Mouse (Mus musculus) lung, embryonic 15.5 days (tissue): ENCODE measurements around the gene Itga2b. TPM values are rescaled to one million over a fixed set of nuclear protein-coding genes. Genes with fewer than 3 reads are reported as not detected.

ENCODE experiments used
- ATAC-seq: fragments of 200-750 bp; cut with Nextera tagmentation; 2 replicates; pipeline ENCODE4 v1.8.0; 2017; ENCODE audit warnings: moderate number of reproducible peaks, borderline replicate concordance; ENCODE audit not compliant: low FRiP score, low TSS enrichment; ENCODE audit errors: extremely low read depth
- H3K27ac ChIP-seq: fragments of 300-500 bp; sonication (generic); 2 replicates; pipeline ENCODE4 v1.5.1; 2015; ENCODE audit warnings: moderate library complexity, mild to moderate bottlenecking, inconsistent platforms
- H3K27me3 ChIP-seq: fragments of 300-500 bp; sonication (generic); 2 replicates; pipeline ENCODE4 v1.6.1; 2015; ENCODE audit warnings: inconsistent platforms
- H3K36me3 ChIP-seq: fragments of 300-500 bp; sonication (generic); 2 replicates; pipeline ENCODE4 v1.6.1; 2015; ENCODE audit warnings: inconsistent platforms
- H3K4me1 ChIP-seq: fragments of 300-500 bp; sonication (generic); 2 replicates; pipeline ENCODE4 v1.6.1; 2015; ENCODE audit warnings: inconsistent platforms
- H3K4me2 ChIP-seq: fragments of 300-500 bp; sonication (generic); 2 replicates; pipeline ENCODE4 v1.6.1; 2015; ENCODE audit warnings: inconsistent platforms, mild to moderate bottlenecking, moderate library complexity
- H3K4me3 ChIP-seq: fragments of 300-500 bp; sonication (generic); 2 replicates; pipeline ENCODE4 v1.5.1; 2015; ENCODE audit warnings: mild to moderate bottlenecking, inconsistent platforms
- H3K9ac ChIP-seq: fragments of 300-500 bp; sonication (generic); 2 replicates; pipeline ENCODE4 v1.6.1; 2015; ENCODE audit warnings: inconsistent platforms
- H3K9me3 ChIP-seq: fragments of 300-500 bp; sonication (generic); 2 replicates; pipeline ENCODE4 v1.6.1; 2016; ENCODE audit warnings: inconsistent platforms
- WGBS: fragments of 180-500 bp; shearing (Covaris S2); methylation state at CpG from one replicate; pipeline ENCODE4 v1.1.7; 2015; 5-methylcytosine and 5-hydroxymethylcytosine counted together
- polyA plus RNA-seq: library from polyadenylated mRNA; unstranded; fragments of >200 nt; fragmentation: Nextera tagmentation; extraction: Ambion mirVana; gene quantifications from 2 replicates; pipeline ENCODE4 v1.2.1, GENCODE M21; 2015

Gene Itga2b
- polyA plus RNA-seq, 1 experiment from 2014 or later: 8.9 TPM

DNA sequence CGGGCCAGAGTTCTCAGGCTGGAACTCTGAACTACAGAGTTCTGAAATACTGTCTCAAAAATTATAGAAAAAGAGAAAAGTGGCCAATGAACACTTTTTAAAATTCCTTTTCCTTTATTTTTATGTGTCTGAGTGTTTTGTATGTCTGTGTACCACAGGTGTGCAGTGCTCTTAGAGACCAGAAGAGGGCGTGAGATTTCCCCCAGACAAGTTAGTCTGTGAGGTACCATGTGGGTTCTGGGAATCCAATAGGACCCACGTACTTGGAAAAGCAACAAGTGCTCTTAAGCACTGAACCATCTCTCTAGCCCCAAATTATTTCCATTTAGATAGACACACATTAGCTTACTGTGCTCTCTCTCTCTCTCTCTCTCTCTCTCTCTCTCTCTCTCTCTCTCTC, 28.5 kb downstream of the Itga2b start:
- Histone ChIP-seq H3K9me3 (no peaks in the 10 kb centered on the region), H3K36me3 (peaks cover 49% of the 10 kb centered on the region), H3K4me3 (no peak overlapping the region), H3K27ac (no peak overlapping the region), H3K4me2 (no peak overlapping the region), H3K9ac (no peak overlapping the region), H3K4me1 (peaks cover 50% of the 10 kb centered on the region), H3K27me3 (0 out of 2 replicates have a peak, but pooled peaks cover 8% of the 10 kb centered on the region)
- WGBS: 80% methylated on average over 3 of the region's 3 CpGs
- ATAC-seq: no peak

DNA sequence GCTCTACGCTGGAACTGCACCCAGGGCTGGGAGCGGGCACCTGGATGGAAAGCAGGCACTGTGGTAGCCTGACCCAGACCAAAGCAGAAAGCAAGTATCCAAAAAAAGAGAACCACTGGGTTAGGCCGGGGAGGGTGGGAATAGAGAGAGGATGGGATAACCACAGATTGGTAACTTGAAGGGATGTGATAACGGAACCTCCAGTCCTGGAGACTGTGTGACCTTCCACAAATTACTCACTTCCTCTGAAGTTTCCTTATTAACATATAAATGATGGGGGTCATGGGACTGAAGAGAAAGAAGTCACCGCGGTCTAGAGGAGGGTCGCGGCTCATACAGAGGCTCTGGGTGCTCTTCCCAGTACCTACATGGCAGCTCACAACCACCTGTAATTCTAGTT, 29.7 kb downstream of the Itga2b start:
- ATAC-seq: no peak
- Histone ChIP-seq H3K27ac (no peak overlapping the region), H3K9ac (no peak overlapping the region), H3K27me3 (0 out of 2 replicates have a peak, but pooled peaks cover 8% of the 10 kb centered on the region), H3K9me3 (no peaks in the 10 kb centered on the region), H3K4me2 (no peak overlapping the region), H3K4me1 (peaks cover 38% of the 10 kb centered on the region), H3K4me3 (no peak overlapping the region), H3K36me3 (peaks cover 60% of the 10 kb centered on the region)
- WGBS: 88% methylated on average over 8 of the region's 8 CpGs

- Histone ChIP-seq H3K4me3 (no peak overlapping the region), H3K4me1 (peaks cover 29% of the 10 kb centered on the region), H3K27me3 (0 out of 2 replicates have a peak, but pooled peaks cover 8% of the 10 kb centered on the region), H3K4me2 (no peak overlapping the region), H3K27ac (no peak overlapping the region), H3K9me3 (no peaks in the 10 kb centered on the region), H3K9ac (no peak overlapping the region), H3K36me3 (peaks cover 68% of the 10 kb centered on the region)
- WGBS: 78% methylated on average over 14 of the region's 14 CpGs
- no peak for ATAC-seq
These were observed 30.5 kb downstream of the Itga2b start for GRCm38 (mm10) chr11:102439093-102440082.

DNA sequence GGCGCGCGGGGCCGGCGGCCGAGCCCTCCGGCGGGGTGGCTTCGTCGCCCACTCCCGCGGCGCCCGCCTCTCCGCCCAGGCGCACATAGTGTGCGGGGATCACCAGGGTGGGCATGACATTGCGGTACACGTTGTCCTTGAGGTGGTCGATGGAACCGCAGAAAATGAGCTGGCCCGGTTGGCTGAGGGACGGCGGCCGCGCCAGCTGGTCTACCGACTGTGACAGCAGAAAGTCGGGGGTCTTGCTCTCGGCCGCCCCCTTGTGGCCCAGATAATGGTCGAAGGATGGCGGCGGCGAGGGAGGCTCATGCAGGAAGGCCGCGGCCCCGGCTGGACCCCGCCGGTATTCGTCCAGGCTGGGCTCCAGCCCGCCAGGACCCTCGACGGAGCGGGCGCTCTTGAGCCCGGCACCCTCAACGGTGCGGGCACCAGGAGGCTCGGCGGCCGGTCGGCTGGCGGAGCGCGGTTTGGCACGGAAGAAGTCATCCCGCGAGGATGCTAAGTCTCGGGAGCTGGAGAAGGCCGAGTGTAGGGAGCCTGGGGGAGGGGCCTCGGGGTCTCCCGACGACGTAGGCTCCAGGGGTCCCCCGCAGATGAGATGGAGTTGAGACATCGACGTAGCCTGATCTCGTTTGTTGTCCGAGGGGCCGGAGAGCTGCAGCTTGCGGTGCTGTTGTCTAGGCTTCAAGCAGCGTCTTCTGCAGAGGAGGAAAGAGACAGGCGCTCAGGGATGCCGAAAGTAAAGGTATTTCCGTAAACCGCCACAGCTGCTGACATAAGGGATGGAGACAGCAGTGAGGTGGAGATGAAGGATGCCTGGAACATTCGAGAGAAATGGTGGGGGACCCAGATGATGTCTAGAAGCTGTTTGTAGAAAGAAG, 31.5 kb downstream of the Itga2b start:
- H3K9ac ChIP-seq: peak overlapping the region; percentile 38
- H3K27ac ChIP-seq: no peak overlapping the region
- H3K27me3 ChIP-seq: 0 out of 2 replicates have a peak, but pooled peaks cover 8% of the 10 kb centered on the region
- H3K36me3 ChIP-seq: peaks cover 68% of the 10 kb centered on the region
- H3K4me2 ChIP-seq: peak overlapping the region; percentile 84
- WGBS: 14% methylated on average over 77 of the region's 77 CpGs
- no peaks in the 10 kb centered on the region for H3K9me3 ChIP-seq
- H3K4me1 ChIP-seq: peaks cover 24% of the 10 kb centered on the region
- H3K4me3 ChIP-seq: peak overlapping the region; percentile 39
- peak; percentile 32; the same call in 1 of the 2 replicates for ATAC-seq

GRCm38 (mm10) chr11:102437120-102438061, 32.5 kb downstream of the Itga2b start:
- peaks cover 64% of the 10 kb centered on the region for H3K36me3 ChIP-seq
- WGBS: 7% methylated on average over 84 of the region's 87 CpGs
- peak; percentile 56; the same call in 1 of the 2 replicates for ATAC-seq
- H3K4me2 ChIP-seq: peak overlapping the region; percentile 84
- peak overlapping the region; percentile 39 for H3K4me3 ChIP-seq
- H3K27me3 ChIP-seq: 0 out of 2 replicates have a peak, but pooled peaks cover 8% of the 10 kb centered on the region
- no peak overlapping the region for H3K27ac ChIP-seq
- H3K9me3 ChIP-seq: no peaks in the 10 kb centered on the region
- H3K9ac ChIP-seq: peak overlapping the region; percentile 31
- peaks cover 25% of the 10 kb centered on the region for H3K4me1 ChIP-seq

GRCm38 (mm10) chr11:102436471-102436790, 33.5 kb downstream of the Itga2b start:
- H3K27me3 ChIP-seq: 0 out of 2 replicates have a peak, but pooled peaks cover 8% of the 10 kb centered on the region
- H3K36me3 ChIP-seq: peaks cover 55% of the 10 kb centered on the region
- no peaks in the 10 kb centered on the region for H3K9me3 ChIP-seq
- WGBS: 76% methylated on average over 10 of the region's 10 CpGs
- ATAC-seq: no peak
- H3K9ac ChIP-seq: no peak overlapping the region
- H3K4me3 ChIP-seq: no peak overlapping the region
- H3K27ac ChIP-seq: no peak overlapping the region
- H3K4me2 ChIP-seq: no peak overlapping the region
- H3K4me1 ChIP-seq: peaks cover 33% of the 10 kb centered on the region

GRCm38 (mm10) chr11:102435754-102436470, 34.0 kb downstream of the Itga2b start:
- Histone ChIP-seq H3K27me3 (0 out of 2 replicates have a peak, but pooled peaks cover 8% of the 10 kb centered on the region), H3K36me3 (peaks cover 50% of the 10 kb centered on the region), H3K4me2 (no peak overlapping the region), H3K27ac (no peak overlapping the region), H3K4me3 (no peak overlapping the region), H3K9ac (no peak overlapping the region), H3K4me1 (peaks cover 37% of the 10 kb centered on the region), H3K9me3 (no peaks in the 10 kb centered on the region)
- WGBS: 90% methylated on average over 18 of the region's 18 CpGs
- ATAC-seq: no peak

DNA sequence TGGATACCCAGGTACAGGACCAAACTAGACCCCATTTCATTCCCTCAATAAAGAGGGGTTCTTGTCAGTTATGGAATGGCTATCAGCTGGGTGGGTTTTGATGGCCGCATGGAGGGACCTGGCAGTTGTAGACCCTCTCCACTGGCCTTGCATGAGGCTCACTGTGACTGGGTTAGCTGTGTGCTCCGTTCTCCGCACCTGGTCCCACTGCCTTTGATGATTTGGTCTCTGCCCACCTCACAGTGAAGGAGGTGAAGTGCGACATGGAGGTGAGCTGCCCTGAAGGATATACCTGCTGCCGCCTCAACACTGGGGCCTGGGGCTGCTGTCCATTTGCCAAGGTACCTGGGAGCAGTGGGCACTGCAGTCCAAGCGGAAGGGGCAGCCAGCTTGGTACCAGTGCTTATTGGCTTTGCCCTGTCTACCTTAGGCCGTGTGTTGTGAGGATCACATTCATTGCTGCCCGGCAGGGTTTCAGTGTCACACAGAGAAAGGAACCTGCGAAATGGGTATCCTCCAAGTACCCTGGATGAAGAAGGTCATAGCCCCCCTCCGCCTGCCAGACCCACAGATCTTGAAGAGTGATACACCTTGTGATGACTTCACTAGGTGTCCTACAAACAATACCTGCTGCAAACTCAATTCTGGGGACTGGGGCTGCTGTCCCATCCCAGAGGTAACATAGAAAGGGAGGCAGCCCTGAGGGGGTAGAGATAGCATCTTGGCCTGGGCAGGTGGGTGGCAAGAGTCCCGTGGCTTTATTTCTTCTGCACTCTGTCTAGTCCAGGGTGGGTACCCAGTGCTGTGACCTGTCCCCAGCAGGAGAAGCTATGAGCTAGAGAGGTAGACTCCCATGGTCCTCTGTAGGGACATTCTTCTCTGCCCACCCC, 34.9 kb downstream of the Itga2b start:
- Histone ChIP-seq H3K4me3 (no peak overlapping the region), H3K27me3 (0 out of 2 replicates have a peak, but pooled peaks cover 8% of the 10 kb centered on the region), H3K4me1 (peaks cover 37% of the 10 kb centered on the region), H3K36me3 (peaks cover 44% of the 10 kb centered on the region), H3K9ac (no peak overlapping the region), H3K4me2 (no peak overlapping the region), H3K27ac (no peak overlapping the region), H3K9me3 (no peaks in the 10 kb centered on the region)
- ATAC-seq: no peak
- 89% methylated on average over 11 of the region's 11 CpGs for WGBS

DNA sequence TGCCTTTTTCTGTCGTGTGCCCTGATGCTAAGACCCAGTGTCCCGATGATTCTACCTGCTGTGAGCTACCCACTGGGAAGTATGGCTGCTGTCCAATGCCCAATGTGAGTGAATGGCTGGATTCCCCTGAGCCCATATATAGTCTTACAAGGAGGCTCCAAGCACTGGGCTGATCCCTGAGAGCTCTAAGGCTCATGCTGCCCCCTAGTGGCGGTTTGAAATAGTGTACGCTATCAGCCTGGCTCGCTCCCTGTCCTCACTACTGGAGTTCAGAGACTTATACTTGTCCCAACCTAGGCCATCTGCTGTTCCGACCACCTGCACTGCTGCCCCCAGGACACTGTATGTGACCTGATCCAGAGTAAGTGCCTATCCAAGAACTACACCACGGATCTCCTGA, 35.5 kb downstream of the Itga2b start:
- ATAC-seq: no peak
- WGBS: 12% methylated on average over 7 of the region's 7 CpGs
- H3K4me3 ChIP-seq: no peak overlapping the region
- H3K27ac ChIP-seq: no peak overlapping the region
- no peaks in the 10 kb centered on the region for H3K9me3 ChIP-seq
- H3K4me2 ChIP-seq: no peak overlapping the region
- peaks cover 38% of the 10 kb centered on the region for H3K36me3 ChIP-seq
- H3K27me3 ChIP-seq: 0 out of 2 replicates have a peak, but pooled peaks cover 4% of the 10 kb centered on the region
- no peak overlapping the region for H3K9ac ChIP-seq
- H3K4me1 ChIP-seq: peaks cover 42% of the 10 kb centered on the region

- Histone ChIP-seq H3K9ac (no peak overlapping the region), H3K27me3 (no peaks in the 10 kb centered on the region), H3K4me2 (no peak overlapping the region), H3K4me3 (no peak overlapping the region), H3K4me1 (peaks cover 46% of the 10 kb centered on the region), H3K36me3 (peaks cover 32% of the 10 kb centered on the region), H3K27ac (no peak overlapping the region), H3K9me3 (no peaks in the 10 kb centered on the region)
- WGBS: 94% methylated on average over 7 of the region's 7 CpGs
- ATAC-seq: no peak
These were observed 36.1 kb downstream of the Itga2b start for GRCm38 (mm10) chr11:102433866-102434265.
